Mouse (Mus musculus) G1E (cell line): Measurements from ENCODE around the gene 4933428M09Rik. TPM values are rescaled to one million over a fixed set of nuclear protein-coding genes. Genes with fewer than 3 reads are reported as not detected.
"Not testable (repeated sequence)": the region's sequence is repeated elsewhere in the genome, so short reads cannot be mapped to it uniquely, and the experiment has no call there.

Experiments used
- ATAC-seq: 2 replicates; pipeline ENCODE4 v1.8.0; 2016; ENCODE audit warnings: mild to moderate bottlenecking; ENCODE audit not compliant: insufficient number of reproducible peaks, poor library complexity, low FRiP score, severe bottlenecking; ENCODE audit errors: extremely low read depth
- DNase-seq: peaks from one replicate; pipeline ENCODE4 v3.0.0; 2012; ENCODE audit warnings: low spot score
- H3K27me3 ChIP-seq: 2 replicates; pipeline ENCODE4 v1.6.1; 2012; ENCODE audit warnings: mild to moderate bottlenecking, low read length, inconsistent platforms; ENCODE audit not compliant: insufficient read depth
- H3K36me3 ChIP-seq: replicated peaks from 2 replicates; pipeline ENCODE3; 2012; ENCODE audit warnings: mild to moderate bottlenecking, inconsistent platforms
- H3K4me1 ChIP-seq: 2 replicates; pipeline ENCODE4 v1.6.1; 2012; ENCODE audit warnings: low read depth, low read length, inconsistent platforms, mixed read lengths; ENCODE audit not compliant: insufficient read depth
- H3K4me3 ChIP-seq: 2 replicates; pipeline ENCODE4 v1.5.1; 2012; ENCODE audit warnings: low read depth, mild to moderate bottlenecking, inconsistent platforms, low read length, moderate library complexity, mixed read lengths
- H3K9me3 ChIP-seq: replicated peaks from 2 replicates; pipeline ENCODE4 v1.6.1; 2012; ENCODE audit warnings: inconsistent platforms
- CTCF ChIP-seq: IDR thresholded peaks from 2 replicates; pipeline ENCODE4 v1.5.1; 2012; ENCODE audit warnings: low read depth, low read length, inconsistent platforms, mixed read lengths
- GATA1 ChIP-seq: IDR thresholded peaks from 2 replicates; pipeline ENCODE4 v1.6.1; 2012; ENCODE audit warnings: borderline replicate concordance, low read length, inconsistent platforms, mixed read lengths
- GATA2 ChIP-seq: IDR thresholded peaks from 2 replicates; pipeline ENCODE4 v1.6.1; 2012; ENCODE audit warnings: low read depth, low read length, inconsistent platforms, borderline replicate concordance
- POLR2AphosphoS5 ChIP-seq: IDR thresholded peaks from 2 replicates; pipeline ENCODE4 v1.6.1; 2012; ENCODE audit warnings: low read depth, low read length, inconsistent platforms; ENCODE audit not compliant: insufficient replicate concordance
- TAL1 ChIP-seq: conservative IDR thresholded peaks from 2 replicates; pipeline ENCODE4 v1.6.1; 2012; ENCODE audit warnings: low read depth, low read length, inconsistent platforms, mixed read lengths
- polyA plus RNA-seq: library from polyadenylated mRNA; stranded (reverse); fragments of >175 nt; gene quantifications from 2 replicates; pipeline ENCODE4 v1.2.3, GENCODE M21; 2012
- total RNA-seq, 2 experiments: library from RNA; stranded (forward) in 1 of 2; stranded (reverse) in 1 of 2; fragments of 200-1000 nt in 1 of 2; fragments of >200 nt in 1 of 2; fragmentation: Nextera tagmentation in 1 of 2; gene quantifications; 2 replicates each; pipeline ENCODE4 v1.2.3; 2014 to 2017

Gene 4933428M09Rik
- total RNA-seq (2014; fragmentation: Nextera tagmentation) (not detected in 2 replicates), total RNA-seq (2017) (0.27 TPM in 1 of 2 replicates, not detected in the other), polyA plus RNA-seq (not detected in 2 replicates)

DNA sequence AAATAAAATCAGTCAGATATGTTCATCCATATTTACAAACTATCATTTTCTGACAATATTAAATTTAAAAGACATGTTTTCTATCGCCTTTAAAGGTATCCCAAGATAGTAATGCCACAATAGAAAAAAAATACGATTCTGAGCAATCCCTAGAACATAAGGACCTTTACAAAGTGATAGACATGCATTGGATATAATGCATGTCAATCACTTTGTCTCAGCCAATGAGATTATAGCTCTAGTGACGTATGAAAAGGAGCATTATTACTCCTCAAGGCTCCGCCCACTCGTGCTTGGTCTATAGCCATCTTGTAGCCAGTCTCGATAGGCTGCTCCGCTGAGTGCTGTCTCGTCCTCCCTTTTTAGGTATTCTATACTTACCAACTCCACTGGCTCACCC, at the start of gene 4933428M09Rik:
4933428M09Rik (plus strand) TSS at position 301 of the 400 bp plus-strand sequence.
- no peaks in the 10 kb centered on the region for H3K36me3 ChIP-seq
- H3K4me1 ChIP-seq = no peaks in the 10 kb centered on the region
- no peak for TF ChIP-seq TAL1
- no peak for TF ChIP-seq CTCF
- no peak for TF ChIP-seq GATA2
- TF ChIP-seq GATA1 = no peak
- TF ChIP-seq POLR2AphosphoS5 = no peak
- ATAC-seq (no peak), DNase-seq (no peak)
- no peaks in the 10 kb centered on the region for H3K9me3 ChIP-seq
- no peak within 1 kb of the TSS for H3K4me3 ChIP-seq
- H3K27me3 ChIP-seq = no peaks in the 10 kb centered on the region

- H3K4me3 ChIP-seq = no peak overlapping the region
- no peaks in the 10 kb centered on the region for H3K27me3 ChIP-seq
- no peaks in the 10 kb centered on the region for H3K4me1 ChIP-seq
- no peaks in the 10 kb centered on the region for H3K36me3 ChIP-seq
- ATAC-seq (no peak), DNase-seq (no peak)
- H3K9me3 ChIP-seq = no peaks in the 10 kb centered on the region
- no peak for TF ChIP-seq POLR2AphosphoS5
- no peak for TF ChIP-seq TAL1
- TF ChIP-seq GATA2 = no peak
- no peak for TF ChIP-seq CTCF
- no peak for TF ChIP-seq GATA1
Observed at GRCm38 (mm10) chrX:139134031-139134430, 45.0 kb upstream of the 4933428M09Rik start.

GRCm38 (mm10) chrX:139191506-139191905, 12.5 kb downstream of the 4933428M09Rik start:
- not testable (repeated sequence) for H3K27me3 ChIP-seq, H3K4me1 ChIP-seq, H3K4me3 ChIP-seq, H3K9me3 ChIP-seq, DNase-seq, H3K36me3 ChIP-seq, ATAC-seq

- H3K9me3 ChIP-seq = no peaks in the 10 kb centered on the region
- DNase-seq (no peak), ATAC-seq (no peak)
- H3K4me3 ChIP-seq = no peak overlapping the region
- H3K36me3 ChIP-seq = no peaks in the 10 kb centered on the region
- TF ChIP-seq CTCF = no peak
- TF ChIP-seq GATA1 = no peak
- TF ChIP-seq POLR2AphosphoS5 = no peak
- no peak for TF ChIP-seq TAL1
- no peak for TF ChIP-seq GATA2
- H3K27me3 ChIP-seq = no peaks in the 10 kb centered on the region
- H3K4me1 ChIP-seq = no peaks in the 10 kb centered on the region
Observed at GRCm38 (mm10) chrX:139194572-139195279, 15.7 kb downstream of the 4933428M09Rik start.

GRCm38 (mm10) chrX:139209191-139209828, 30.3 kb downstream of the 4933428M09Rik start:
- not testable (repeated sequence) for H3K9me3 ChIP-seq, ATAC-seq, DNase-seq, H3K4me3 ChIP-seq, H3K4me1 ChIP-seq, H3K36me3 ChIP-seq, H3K27me3 ChIP-seq

DNA sequence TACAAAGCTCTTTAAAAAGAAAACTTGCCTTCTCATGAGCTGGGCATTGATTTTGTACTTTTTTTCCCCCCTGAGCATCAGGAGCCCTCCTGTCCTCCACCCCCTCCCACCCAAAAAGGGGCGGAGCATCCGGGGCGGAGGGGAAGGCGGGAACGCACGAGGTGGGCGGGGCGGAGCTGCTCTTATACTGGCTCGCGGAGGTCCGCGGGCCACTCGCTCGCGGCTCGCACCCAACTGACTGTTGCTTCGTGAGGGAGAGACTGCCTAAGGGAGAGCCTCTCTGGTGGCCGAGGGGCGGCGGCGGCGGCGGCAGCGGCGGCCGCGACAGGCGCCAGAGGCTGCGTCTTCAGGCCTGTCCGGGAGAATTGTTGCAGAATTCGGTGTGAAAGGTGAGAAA, 30.8 kb downstream of the 4933428M09Rik start, which contains the start of gene Mum1l1:
Mum1l1 (plus strand) TSS at position 214 of the 397 bp plus-strand sequence.
- no peak within 1 kb of the TSS for H3K4me3 ChIP-seq
- DNase-seq (no peak), ATAC-seq (no peak)
- H3K9me3 ChIP-seq = no peaks in the 10 kb centered on the region
- TF ChIP-seq CTCF = no peak
- TF ChIP-seq POLR2AphosphoS5 = no peak
- no peak for TF ChIP-seq GATA1
- no peak for TF ChIP-seq TAL1
- no peak for TF ChIP-seq GATA2
- H3K36me3 ChIP-seq = no peaks in the 10 kb centered on the region
- no peaks in the 10 kb centered on the region for H3K4me1 ChIP-seq
- no peaks in the 10 kb centered on the region for H3K27me3 ChIP-seq

GRCm38 (mm10) chrX:139214765-139215164, 35.7 kb downstream of the 4933428M09Rik start:
- H3K9me3 ChIP-seq = no peaks in the 10 kb centered on the region
- H3K36me3 ChIP-seq = no peaks in the 10 kb centered on the region
- H3K27me3 ChIP-seq = no peaks in the 10 kb centered on the region
- H3K4me1 ChIP-seq = no peaks in the 10 kb centered on the region
- TF ChIP-seq POLR2AphosphoS5 (no peak), CTCF (no peak), GATA1 (no peak), GATA2 (no peak), TAL1 (no peak)
- ATAC-seq (no peak), DNase-seq (no peak)
- H3K4me3 ChIP-seq = no peak overlapping the region
